Mouse (Mus musculus) C2C12 (cell line): ENCODE data around the gene Khk.

Experiments
- CEBPB ChIP-seq: IDR thresholded peaks from one replicate; pipeline ENCODE4 v1.6.1; 2011; ENCODE audit warnings: low read depth, mild to moderate bottlenecking, control low read depth, moderate library complexity
- CTCF ChIP-seq: IDR thresholded peaks from one replicate; pipeline ENCODE4 v1.5.1; 2011; ENCODE audit not compliant: control insufficient read depth, insufficient read depth, insufficient read length
- MAX ChIP-seq: IDR thresholded peaks from one replicate; pipeline ENCODE4 v1.6.1; 2011; ENCODE audit warnings: mild to moderate bottlenecking, control low read depth
- MYOD1 ChIP-seq: IDR thresholded peaks from one replicate; pipeline ENCODE4 v1.6.1; 2011; ENCODE audit warnings: low read depth; ENCODE audit not compliant: control insufficient read depth, insufficient read length
- USF1 ChIP-seq: IDR thresholded peaks from one replicate; pipeline ENCODE4 v1.6.1; 2011; ENCODE audit warnings: low read depth, mild to moderate bottlenecking, control low read depth, moderate library complexity

DNA sequence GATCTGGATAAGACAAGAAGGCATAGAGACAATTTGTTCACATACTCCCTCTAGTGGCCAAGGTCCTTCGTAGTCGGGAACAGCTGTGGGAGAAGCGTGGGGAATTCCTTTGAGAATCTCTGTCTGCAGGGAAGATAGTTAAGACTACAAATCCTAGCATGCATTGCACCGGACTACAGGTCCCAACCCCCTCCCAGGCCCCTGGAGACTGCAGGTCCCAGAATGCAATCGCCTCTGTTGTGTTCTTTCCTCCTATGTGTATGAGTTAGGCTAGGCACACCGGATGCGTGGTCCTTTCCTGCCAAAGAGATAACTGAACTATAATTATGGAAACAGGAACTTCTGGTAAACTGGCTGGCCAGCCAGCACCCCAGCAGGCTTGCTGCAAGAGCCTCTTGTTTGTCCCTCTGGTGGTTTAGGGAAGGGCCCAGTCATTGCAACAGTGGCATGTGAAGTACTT lies 5.2 kb upstream of the Khk start:
- TF ChIP-seq USF1 (no peak), CTCF (peak; percentile 63), MAX (no peak), CEBPB (no peak), MYOD1 (peak; percentile 54)
